Mouse (Mus musculus) activated CD4-positive, CD25-positive, alpha-beta regulatory T cell (primary cell): Measurements from ENCODE around the gene Arhgap22. TPM values are rescaled to one million over a fixed set of nuclear protein-coding genes. Genes with fewer than 3 reads are reported as not detected.

ENCODE experiments used
- polyA plus RNA-seq, 2 experiments: library from polyadenylated mRNA; unstranded; fragments of 100-300 nt; shearing (Covaris generic); gene quantifications; one replicate each; pipeline ENCODE4 v1.2.1; 2017

The Arhgap22 gene
- polyA plus RNA-seq, result not detected

DNA sequence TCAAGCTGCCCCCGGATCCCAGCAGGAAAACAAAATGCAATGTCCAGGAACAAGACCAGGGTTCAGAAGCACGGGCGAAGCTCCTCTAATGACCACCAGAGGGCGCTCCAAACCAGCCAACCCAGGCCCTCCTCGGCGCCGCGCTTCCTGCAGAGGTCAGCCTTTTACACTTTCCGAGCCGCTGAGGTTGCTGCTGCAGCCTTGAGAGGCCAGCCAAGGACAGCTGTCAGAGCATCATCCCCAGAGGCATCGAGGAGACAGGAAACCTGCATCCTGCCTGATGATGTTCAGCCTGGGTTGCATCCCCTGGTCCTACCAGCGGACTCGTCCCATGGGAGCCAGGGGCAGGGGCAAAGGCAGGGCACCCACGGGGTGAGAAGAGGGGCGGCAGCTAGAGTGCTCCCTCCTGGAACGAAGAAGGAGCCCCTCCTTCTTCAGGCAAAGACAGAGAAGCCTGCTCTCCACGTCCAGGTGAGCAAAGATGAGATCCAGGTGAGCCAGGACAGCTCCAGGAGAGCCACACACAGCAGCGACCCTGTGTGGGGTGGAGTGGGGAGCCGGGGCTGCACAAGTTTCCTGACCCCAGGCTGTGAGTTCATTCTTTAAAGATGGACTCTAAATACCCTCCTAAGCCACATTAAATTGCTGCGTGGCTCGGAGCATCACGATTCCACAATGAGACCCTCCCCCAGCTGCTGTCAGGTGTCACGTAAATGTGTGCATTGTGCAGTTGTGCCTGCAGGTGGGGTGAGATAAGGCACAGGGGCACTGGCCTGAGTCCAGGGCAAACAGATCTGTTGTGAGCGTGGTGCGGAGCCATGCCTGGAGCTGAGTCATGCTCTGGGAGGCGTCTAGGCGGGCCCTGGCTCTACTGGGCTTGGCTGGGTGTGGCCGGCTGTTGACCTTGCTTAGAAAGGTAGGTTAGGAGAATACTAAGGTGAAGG lies at the start of gene Arhgap22:
Arhgap22 (plus strand) TSS at position 204 of the 944 bp plus-strand sequence.

GRCm38 (mm10) chr14:33185068-33185800 lies 28.6 kb upstream of the Arhgap22 start, which contains the start of gene Wdfy4:
Wdfy4 (minus strand) TSS chr14:33185508.

Other genes with a start within 250 kb of the Arhgap22 start
- not detected for gene Lrrc18, start 222.6 kb upstream of the Arhgap22 start, polyA plus RNA-seq
- under 1 TPM; 0.24 to 0.37 TPM for gene Wdfy4, start 28.5 kb upstream of the Arhgap22 start, polyA plus RNA-seq
- gene Mapk8, start 233.1 kb downstream of the Arhgap22 start, polyA plus RNA-seq, result 10 to 100 TPM in 1 of 2 experiments, 1 to 10 TPM in 1; 7.7 to 15.3 TPM